Mouse (Mus musculus): Measurements from ENCODE around the gene Raph1. TPM values are rescaled to one million over a fixed set of nuclear protein-coding genes. Genes with fewer than 3 reads are reported as not detected.

The Raph1 gene
- total RNA-seq, 2 experiments from 2014 or later = 114 to 132 TPM

- no peak for DNase-seq (ENCODE audit: low spot score)
- intact Hi-C loops (cut with DNase I) = loop anchor here (2.0 to 5.0 kb wide), 5 partner anchors 40 to 390 kb away; partner anchors contain the start of gene Cd28
Measured at GRCm38 (mm10) chr1:60567321-60567720, 417 bp upstream of the Raph1 start.

DNA sequence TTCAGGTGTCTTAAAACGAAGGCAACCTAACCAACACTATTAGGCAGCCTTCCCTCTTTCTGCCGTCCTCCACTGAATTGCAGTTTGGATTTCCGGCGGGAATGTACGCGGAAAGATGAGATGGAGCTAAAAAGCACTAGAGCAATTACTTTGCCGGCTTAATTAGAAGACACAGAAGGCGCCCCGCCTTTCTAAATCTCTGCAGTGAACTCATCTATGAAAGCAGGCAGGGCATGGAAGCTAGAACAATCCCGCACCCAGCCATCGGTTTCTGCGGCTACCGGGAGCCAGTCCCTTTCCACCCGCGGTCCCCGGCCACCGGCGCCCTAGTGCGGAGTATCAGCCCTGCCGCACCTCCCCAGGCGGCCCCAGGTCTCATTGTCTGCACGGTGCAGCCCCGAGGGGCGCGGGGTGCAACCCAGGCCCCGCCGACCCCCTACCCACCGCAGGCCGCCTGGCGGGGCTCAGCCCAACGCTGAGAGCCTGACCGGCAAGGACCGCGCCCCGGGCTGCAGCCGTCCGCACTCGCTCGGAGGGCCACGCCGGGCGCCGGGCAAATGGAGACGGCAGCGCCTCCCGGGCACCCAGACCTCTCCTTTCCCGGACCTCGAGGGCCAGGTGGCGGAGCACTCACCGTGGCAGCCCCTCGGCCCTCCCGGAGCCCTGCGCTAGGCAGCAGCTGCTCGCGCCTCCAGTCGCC, 823 bp downstream of the Raph1 start:
- intact Hi-C loops (cut with DNase I) = loop anchor here (2.0 to 5.0 kb wide), 5 partner anchors 39 to 391 kb away; partner anchors contain the start of gene Cd28
- DNase-seq (ENCODE audit: low spot score) = no peak

DNA sequence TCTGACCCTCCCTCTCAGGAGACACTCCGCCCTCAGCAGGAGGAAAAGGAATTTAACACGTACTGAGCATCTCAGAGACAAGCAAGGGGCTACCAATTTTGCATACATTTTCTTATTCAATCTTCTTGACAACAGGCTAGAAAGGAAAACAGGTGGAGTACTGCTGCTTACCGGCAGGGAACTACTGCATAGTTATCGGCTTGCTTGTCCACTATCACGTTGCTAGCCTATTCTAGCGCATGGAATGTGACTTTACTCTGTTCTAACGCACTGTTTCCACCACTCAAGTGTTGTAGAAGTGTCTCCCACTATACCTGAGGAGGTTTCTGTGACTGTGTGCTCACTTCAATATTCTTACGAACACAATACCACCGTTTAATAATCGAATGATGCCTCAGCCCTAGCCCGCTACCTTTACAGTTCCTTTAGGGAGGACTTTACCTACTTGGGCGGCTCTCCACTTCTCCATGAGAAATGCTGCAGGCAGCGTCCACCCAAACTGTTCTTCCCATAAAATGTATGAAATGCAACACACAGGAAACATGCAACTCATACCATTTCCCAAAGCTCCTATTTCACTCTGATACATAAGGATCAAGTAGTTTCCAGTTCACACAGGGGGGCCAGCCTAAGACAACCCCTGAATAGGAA, 1.5 kb downstream of the Raph1 start:
- no peak for DNase-seq (ENCODE audit: low spot score)
- intact Hi-C loops (cut with DNase I) = loop anchor here (5.0 kb wide), 4 partner anchors 38 to 392 kb away; partner anchors contain the start of gene Cd28

GRCm38 (mm10) chr1:60564691-60565090, 2.2 kb downstream of the Raph1 start:
- DNase-seq (ENCODE audit: low spot score) = no peak
- intact Hi-C loops (cut with DNase I) = loop anchor here (5.0 kb wide), 4 partner anchors 37 to 393 kb away; partner anchors contain the start of gene Cd28

DNA sequence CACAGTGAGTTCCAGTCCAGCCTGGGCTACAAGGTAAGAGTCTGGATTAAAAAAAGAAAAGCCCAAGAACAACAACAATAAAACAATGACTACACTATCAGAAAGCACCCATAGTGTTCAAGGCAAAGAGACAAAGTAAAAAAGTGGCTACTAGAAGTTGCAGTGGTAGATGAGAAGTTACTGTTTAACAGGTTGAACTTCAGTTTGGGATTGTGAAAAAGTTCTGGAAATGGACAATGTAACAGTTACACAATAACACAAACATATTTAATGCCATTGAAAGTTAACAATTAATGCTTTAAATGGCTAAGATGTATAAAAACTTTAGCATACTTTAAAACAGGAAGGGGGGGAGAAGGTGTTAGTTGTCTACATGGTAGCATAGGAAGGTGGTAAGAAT, 3.9 kb downstream of the Raph1 start:
- no peak for DNase-seq (ENCODE audit: low spot score)
- intact Hi-C loops (cut with DNase I) = no loop called here

DNA sequence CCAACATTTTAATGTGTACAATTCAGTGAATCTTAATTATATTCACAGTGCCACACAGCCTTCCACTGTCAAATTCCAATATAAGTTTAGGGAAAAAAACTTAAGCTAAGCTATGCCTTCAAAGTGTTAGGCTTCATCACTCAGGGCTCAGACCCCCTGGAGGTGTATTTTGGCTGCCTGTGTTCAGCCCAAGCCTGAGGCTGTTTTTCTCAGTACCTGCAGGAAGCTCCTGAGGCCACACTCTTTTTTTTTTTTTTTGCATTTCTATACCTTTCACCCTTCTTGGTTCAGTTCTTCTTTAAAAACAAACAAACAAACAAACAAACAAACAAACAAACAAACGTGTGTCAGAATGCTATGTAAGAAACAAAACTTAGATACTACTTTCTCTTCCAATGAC, 23.2 kb downstream of the Raph1 start:
- intact Hi-C loops (cut with DNase I) = no loop called here
- DNase-seq (ENCODE audit: low spot score) = no peak

DNA sequence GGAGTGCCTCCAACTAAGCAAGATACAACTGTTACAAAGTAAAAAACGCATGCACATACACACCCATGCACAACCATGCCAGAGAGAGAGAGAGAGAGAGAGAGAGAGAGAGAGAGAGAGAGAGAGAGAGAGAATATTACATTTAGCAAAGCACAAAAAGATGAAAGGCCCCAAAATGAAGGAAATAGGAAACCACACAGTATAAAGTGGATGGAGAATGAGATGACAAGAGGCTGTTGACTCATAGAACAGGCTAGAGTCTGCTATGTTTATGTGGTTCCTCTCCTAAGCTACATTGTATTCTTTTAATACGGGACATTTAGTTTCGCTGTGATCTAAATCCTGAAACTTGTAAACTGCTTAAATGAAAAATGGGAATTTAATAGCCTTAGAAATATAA, 27.6 kb downstream of the Raph1 start:
- no peak for DNase-seq (ENCODE audit: low spot score)
- intact Hi-C loops (cut with DNase I) = no loop called here

- intact Hi-C loops (cut with DNase I) = loop anchor here (5.0 kb wide), 2 partner anchors 182 to 322 kb away; partner anchors contain the start of gene Cd28
- DNase-seq (ENCODE audit: low spot score) = no peak
Measured at GRCm38 (mm10) chr1:60534932-60535331, 32.0 kb downstream of the Raph1 start.

GRCm38 (mm10) chr1:60530636-60531035, 36.3 kb downstream of the Raph1 start:
- DNase-seq (ENCODE audit: low spot score) = no peak
- intact Hi-C loops (cut with DNase I) = loop anchor here (5.0 kb wide), 2 partner anchors 187 to 327 kb away; partner anchors contain the start of gene Cd28

- DNase-seq (ENCODE audit: low spot score) = no peak
- intact Hi-C loops (cut with DNase I) = loop anchor here (5.0 kb wide), 2 partner anchors 187 to 327 kb away; partner anchors contain the start of gene Cd28
Measured at GRCm38 (mm10) chr1:60530107-60530506, 36.8 kb downstream of the Raph1 start.

- intact Hi-C loops (cut with DNase I) = no loop called here
- DNase-seq (ENCODE audit: low spot score) = no peak
Measured at GRCm38 (mm10) chr1:60510584-60510983, 56.3 kb downstream of the Raph1 start.

GRCm38 (mm10) chr1:60503456-60503855, 63.4 kb downstream of the Raph1 start:
- intact Hi-C loops (cut with DNase I) = no loop called here
- DNase-seq (ENCODE audit: low spot score) = no peak

- intact Hi-C loops (cut with DNase I) = no loop called here
- DNase-seq (ENCODE audit: low spot score) = no peak
Measured at GRCm38 (mm10) chr1:60493421-60493820, 73.5 kb downstream of the Raph1 start.

DNA sequence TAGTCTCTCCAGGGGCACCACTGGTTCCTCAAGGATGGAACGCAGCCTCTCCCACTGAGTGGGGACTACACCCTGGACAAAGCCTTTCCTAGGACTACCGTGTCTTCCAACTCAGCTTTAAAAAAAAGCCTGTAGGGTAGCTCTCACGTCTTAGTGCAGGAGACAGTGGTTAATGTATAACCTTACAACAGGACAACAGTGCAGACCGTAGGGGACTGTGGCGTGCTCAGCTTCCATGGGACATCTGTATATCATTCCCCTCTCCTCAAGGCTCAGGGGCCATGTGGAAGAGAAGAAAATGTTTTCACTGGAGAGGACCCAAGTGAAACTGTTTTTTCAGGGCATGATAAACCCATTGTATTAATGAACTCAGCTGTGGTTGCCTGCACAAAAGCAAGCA, 74.5 kb downstream of the Raph1 start:
- intact Hi-C loops (cut with DNase I) = no loop called here
- no peak for DNase-seq (ENCODE audit: low spot score)

DNA sequence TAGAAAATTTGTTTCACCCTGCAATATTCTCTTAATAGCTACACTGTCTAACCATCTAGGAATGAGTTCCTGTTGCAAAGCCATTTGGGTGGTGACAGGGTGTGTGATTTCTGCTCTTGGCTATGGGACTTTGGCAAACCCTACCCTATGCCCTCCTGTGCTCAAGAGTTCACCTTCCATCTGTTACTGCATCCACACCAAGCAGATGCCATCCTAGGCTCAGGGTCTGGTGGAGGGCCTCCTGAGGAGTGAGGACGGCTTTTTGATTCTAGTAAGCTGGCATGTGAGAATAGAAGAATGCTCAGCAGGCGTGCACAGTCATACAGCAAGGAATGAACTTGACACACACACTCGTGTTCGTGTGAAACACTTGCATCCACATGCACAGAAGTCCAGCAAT, 76.4 kb downstream of the Raph1 start:
- no peak for DNase-seq (ENCODE audit: low spot score)
- intact Hi-C loops (cut with DNase I) = no loop called here

DNA sequence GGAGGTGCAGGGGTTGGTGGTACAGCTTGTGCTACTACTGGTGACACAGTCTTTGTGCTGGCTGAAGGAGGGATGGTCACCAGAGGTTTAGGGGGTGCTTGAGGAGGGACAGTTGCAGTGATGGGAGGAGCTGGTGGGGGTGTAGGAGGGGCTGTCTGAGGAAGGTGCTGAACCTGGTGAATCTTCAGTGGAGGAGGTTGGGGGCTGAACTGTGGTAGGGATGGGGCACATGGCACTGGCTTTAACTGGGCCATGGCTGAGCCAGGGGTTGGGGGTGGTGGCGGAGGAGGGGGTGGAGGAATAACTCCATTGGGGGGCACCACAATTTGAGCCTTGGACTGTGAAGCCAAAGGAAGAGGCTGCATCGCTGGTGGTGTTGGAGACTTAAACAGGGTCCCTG, 77.2 kb downstream of the Raph1 start:
- intact Hi-C loops (cut with DNase I) = no loop called here
- no peak for DNase-seq (ENCODE audit: low spot score)

DNA sequence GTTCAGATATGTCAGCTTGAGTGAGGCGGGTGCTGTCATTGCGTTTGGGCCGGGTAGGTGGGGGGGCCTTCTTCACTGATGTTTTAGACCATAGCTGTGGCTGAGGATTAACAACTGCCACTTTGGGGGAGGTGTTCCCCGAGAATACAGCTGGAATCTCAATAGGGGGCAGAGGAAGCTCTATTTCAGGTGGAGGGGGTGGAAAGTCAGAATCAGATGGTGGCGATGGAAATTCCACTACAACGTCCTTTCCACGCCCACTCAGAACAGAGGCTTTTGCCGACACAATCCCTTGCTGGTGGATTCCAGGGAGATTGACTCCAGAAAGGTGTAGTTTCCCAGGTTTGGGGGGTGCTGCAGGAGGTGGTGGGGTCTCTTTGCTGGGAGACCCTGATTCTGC, 78.3 kb downstream of the Raph1 start:
- intact Hi-C loops (cut with DNase I) = no loop called here
- DNase-seq (ENCODE audit: low spot score) = no peak

DNA sequence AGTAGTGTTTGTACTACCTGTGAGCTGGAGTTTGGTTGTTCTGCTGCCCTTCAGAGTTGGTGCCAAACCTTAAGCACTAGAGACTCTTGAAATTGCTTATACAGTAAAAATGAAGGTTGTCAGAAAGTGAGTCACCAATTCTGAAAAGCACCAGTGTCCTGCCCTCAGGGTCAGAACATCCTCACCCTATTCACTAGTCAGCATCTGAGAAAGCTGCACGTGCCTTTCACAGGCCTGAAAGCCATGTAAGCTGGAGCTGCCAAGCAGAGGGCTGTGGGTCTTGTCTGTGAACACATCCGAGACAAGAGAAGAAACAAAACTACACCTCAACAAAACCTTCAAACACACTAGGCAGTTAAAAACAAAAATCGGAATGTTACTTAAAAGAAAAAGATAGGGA, 81.3 kb downstream of the Raph1 start:
- intact Hi-C loops (cut with DNase I) = no loop called here
- DNase-seq (ENCODE audit: low spot score) = no peak

DNA sequence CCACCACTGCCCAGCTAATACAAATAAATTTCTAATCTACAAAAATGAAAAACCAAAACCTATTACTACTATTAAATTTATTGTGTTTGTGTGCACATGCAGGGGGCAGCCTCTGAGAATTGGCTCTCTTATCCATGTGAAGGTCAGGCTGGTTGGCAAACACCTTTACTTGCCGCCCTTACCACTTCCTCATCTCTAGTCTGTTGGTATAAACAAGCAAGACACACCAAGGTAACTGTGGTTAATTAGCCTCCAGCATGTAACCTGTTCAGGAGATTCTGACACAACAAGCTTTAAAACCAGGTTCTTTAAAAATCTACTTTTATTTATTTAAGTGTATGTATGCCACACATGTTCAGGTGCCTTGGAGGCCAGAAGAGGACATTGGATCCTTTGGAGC, 84.0 kb downstream of the Raph1 start:
- no peak for DNase-seq (ENCODE audit: low spot score)
- intact Hi-C loops (cut with DNase I) = no loop called here

DNA sequence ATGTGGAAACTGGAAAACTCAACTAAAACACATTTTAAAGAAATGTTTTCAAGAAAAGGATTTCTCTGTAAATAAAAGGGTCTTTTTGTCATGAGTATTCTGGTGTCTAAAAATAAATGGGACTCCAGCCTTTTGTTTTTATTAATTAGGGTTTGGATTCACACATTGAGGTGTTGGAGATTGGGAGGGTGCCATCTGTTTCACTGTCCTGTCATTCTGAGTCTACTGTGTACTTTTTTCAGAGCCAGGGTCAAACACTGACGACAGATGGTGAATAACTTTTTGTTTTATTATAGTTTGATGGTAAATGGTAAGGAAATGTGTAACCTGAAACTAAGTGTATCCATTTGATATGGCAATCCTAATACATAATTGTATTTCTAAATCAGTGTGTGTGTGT, 85.3 kb downstream of the Raph1 start:
- intact Hi-C loops (cut with DNase I) = no loop called here
- DNase-seq (ENCODE audit: low spot score) = no peak

- no peak for DNase-seq (ENCODE audit: low spot score)
- intact Hi-C loops (cut with DNase I) = no loop called here
Measured at GRCm38 (mm10) chr1:60470541-60470940, 96.4 kb downstream of the Raph1 start.
